Mouse (Mus musculus) liver, embryonic 11.5 days (tissue): ENCODE data around the gene Hnrnpab. TPM values are rescaled to one million over a fixed set of nuclear protein-coding genes. Genes with fewer than 3 reads are reported as not detected.

Experiments
- ATAC-seq: fragments of 200-750 bp; cut with Nextera tagmentation; replicated peaks from 2 replicates; pipeline ENCODE4 v1.8.0; 2017; ENCODE audit warnings: moderate number of reproducible peaks, mild to moderate bottlenecking, moderate TSS enrichment, moderate library complexity; ENCODE audit not compliant: low FRiP score
- DNase-seq: peaks from one replicate; pipeline ENCODE4 v3.0.0-alpha.2; 2017; ENCODE audit warnings: low spot score
- H3K27ac ChIP-seq: fragments of 300-500 bp; sonication (generic); 2 replicates; pipeline ENCODE4 v1.5.1; 2014; ENCODE audit warnings: mild to moderate bottlenecking, low read depth, low read length, control low read depth
- H3K27me3 ChIP-seq: fragments of 300-500 bp; sonication (generic); replicated peaks from 2 replicates; pipeline ENCODE4 v1.6.1; 2014; ENCODE audit warnings: low read length, mixed read lengths; ENCODE audit not compliant: control insufficient read depth, insufficient read depth
- H3K36me3 ChIP-seq: fragments of 300-500 bp; sonication (generic); 2 replicates; pipeline ENCODE4 v1.6.1; 2014; ENCODE audit warnings: mild to moderate bottlenecking, low read length, moderate library complexity, mixed read lengths; ENCODE audit not compliant: control insufficient read depth, insufficient read depth
- H3K4me1 ChIP-seq: fragments of 300-500 bp; sonication (generic); replicated peaks from 2 replicates; pipeline ENCODE4 v1.6.1; 2014; ENCODE audit warnings: low read length, mixed read lengths; ENCODE audit not compliant: control insufficient read depth, insufficient read depth
- H3K4me2 ChIP-seq: fragments of 300-500 bp; sonication (generic); 2 replicates; pipeline ENCODE4 v1.6.1; 2014; ENCODE audit warnings: mild to moderate bottlenecking, control low read depth, moderate library complexity
- H3K4me3 ChIP-seq: fragments of 300-500 bp; sonication (generic); 2 replicates; pipeline ENCODE4 v1.5.1; 2014; ENCODE audit warnings: low read depth, low read length, control low read depth
- H3K9ac ChIP-seq: fragments of 300-500 bp; sonication (generic); 2 replicates; pipeline ENCODE4 v1.6.1; 2014; ENCODE audit warnings: low read depth, low read length, control low read depth
- H3K9me3 ChIP-seq: fragments of 300-500 bp; sonication (generic); 2 replicates; pipeline ENCODE4 v1.6.1; 2016; ENCODE audit warnings: low read length, inconsistent platforms, mixed read lengths; ENCODE audit not compliant: control insufficient read depth
- WGBS: fragments of 180-500 bp; shearing (Covaris S2); extraction: QIAGEN DNeasy Blood & Tissue Kit; methylation state at CpG from one replicate; pipeline ENCODE4 v1.1.7; 2014; 5-methylcytosine and 5-hydroxymethylcytosine counted together
- polyA plus RNA-seq: library from polyadenylated mRNA; unstranded; fragments of >200 nt; fragmentation: Nextera tagmentation; extraction: Ambion mirVana; gene quantifications from 2 replicates; pipeline ENCODE4 v1.2.1, GENCODE M21; 2014

The Hnrnpab gene
- polyA plus RNA-seq = 552 and 577 TPM in 2 replicates

- WGBS = under 1% methylated on average over 91 of the region's 91 CpGs
Observed at GRCm38 (mm10) chr11:51606447-51607095, at the start of gene Hnrnpab. Gene Hnrnpab, minus strand, starts transcription at chr11:51606847.

GRCm38 (mm10) chr11:51654891-51655290 lies 48.2 kb upstream of the Hnrnpab start:
- no peak overlapping the region for H3K4me3 ChIP-seq
- peaks cover 5% of the 10 kb centered on the region for H3K27me3 ChIP-seq
- H3K9me3 ChIP-seq = no peaks in the 10 kb centered on the region
- no peak overlapping the region for H3K4me2 ChIP-seq
- WGBS = 88% methylated on average over 3 of the region's 3 CpGs
- peaks cover 5% of the 10 kb centered on the region for H3K4me1 ChIP-seq
- no peak overlapping the region for H3K9ac ChIP-seq
- no peak overlapping the region for H3K27ac ChIP-seq
- no peaks in the 10 kb centered on the region for H3K36me3 ChIP-seq
- no peak for ATAC-seq
- DNase-seq = no peak

More at GRCm38 (mm10) chr11:51606447-51607095, at the start of gene Hnrnpab:
- peak within 1 kb of the TSS; percentile 94 for H3K4me2 ChIP-seq
- H3K9ac ChIP-seq = peak within 1 kb of the TSS; percentile 97
- peaks cover 43% of the 10 kb centered on the region for H3K4me1 ChIP-seq
- DNase-seq (peak; percentile 97), ATAC-seq (peak; percentile 87)
- H3K4me3 ChIP-seq = peak within 1 kb of the TSS; percentile 92
- H3K27me3 ChIP-seq = no peaks in the 10 kb centered on the region
- no peaks in the 10 kb centered on the region for H3K9me3 ChIP-seq
- peak within 1 kb of the TSS; percentile 98 for H3K27ac ChIP-seq
- H3K36me3 ChIP-seq = peaks cover 38% of the 10 kb centered on the region

DNA sequence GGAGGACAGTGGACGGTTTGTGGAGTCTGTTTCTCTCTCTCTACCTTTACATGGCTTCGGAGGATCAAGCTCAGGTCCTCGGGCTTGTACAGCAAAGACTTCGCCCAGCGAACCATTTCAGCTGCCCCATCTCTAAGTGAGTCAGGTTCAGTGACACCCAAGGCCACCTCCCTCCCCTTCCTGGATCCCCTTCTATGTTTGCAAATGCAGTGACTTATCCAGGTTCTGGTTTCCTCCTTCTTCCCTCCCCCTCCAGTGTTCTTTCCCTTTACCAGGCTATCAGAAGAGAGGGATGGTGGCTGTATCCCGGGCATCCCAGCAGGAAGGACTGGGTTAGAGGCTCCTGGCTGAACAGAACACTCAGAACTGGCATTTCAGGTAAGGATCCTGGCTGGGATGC lies 47.1 kb upstream of the Hnrnpab start:
- 75% methylated on average over 6 of the region's 6 CpGs for whole genome bisulfite sequencing
- H3K4me2 ChIP-seq = no peak overlapping the region
- no peak for DNase-seq
- peaks cover 7% of the 10 kb centered on the region for H3K4me1 ChIP-seq
- H3K4me3 ChIP-seq = no peak overlapping the region
- peaks cover 16% of the 10 kb centered on the region for H3K27me3 ChIP-seq
- H3K9me3 ChIP-seq = no peaks in the 10 kb centered on the region
- H3K9ac ChIP-seq = no peak overlapping the region
- no peak overlapping the region for H3K27ac ChIP-seq
- H3K36me3 ChIP-seq = no peaks in the 10 kb centered on the region
- no peak for ATAC-seq

DNA sequence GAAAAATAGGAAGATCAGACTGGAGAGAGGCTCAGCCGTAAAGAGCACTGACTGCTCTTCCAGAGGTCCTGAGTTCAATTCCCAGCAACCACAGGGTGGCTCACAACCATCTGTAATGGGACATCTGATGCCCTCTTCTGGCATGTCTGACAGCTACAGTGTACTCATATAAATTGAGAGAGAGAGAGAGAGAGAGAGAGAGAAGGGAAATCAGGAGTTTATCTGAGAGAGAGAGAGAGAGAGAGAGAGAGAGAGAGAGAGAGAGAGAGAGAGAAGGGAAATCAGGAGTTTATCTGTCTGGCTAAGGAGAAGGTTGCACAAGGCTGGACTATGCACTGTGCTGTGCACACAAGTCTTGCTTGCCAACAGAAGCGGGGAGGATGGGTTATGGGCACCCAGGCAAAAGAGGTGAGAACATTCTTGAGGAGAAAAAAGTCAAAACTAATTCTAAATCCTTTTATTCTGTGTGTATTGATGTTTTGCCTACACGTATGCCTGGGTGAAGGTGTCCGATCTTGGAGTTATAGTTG lies 46.3 kb upstream of the Hnrnpab start:
- H3K9ac ChIP-seq = no peak overlapping the region
- H3K27me3 ChIP-seq = peaks cover 16% of the 10 kb centered on the region
- peaks cover 7% of the 10 kb centered on the region for H3K4me1 ChIP-seq
- H3K27ac ChIP-seq = no peak overlapping the region
- DNase-seq (no peak), ATAC-seq (no peak)
- H3K9me3 ChIP-seq = no peaks in the 10 kb centered on the region
- H3K4me3 ChIP-seq = no peak overlapping the region
- no peaks in the 10 kb centered on the region for H3K36me3 ChIP-seq
- 89% methylated on average over 4 of the region's 4 CpGs for WGBS
- H3K4me2 ChIP-seq = no peak overlapping the region

GRCm38 (mm10) chr11:51650691-51651515 lies 44.3 kb upstream of the Hnrnpab start, which contains the start of the genes N4bp3 and D930048N14Rik:
Gene N4bp3, minus strand, starts transcription at chr11:51650842.
Gene D930048N14Rik, plus strand, starts transcription at chr11:51650954.
- no peak within 1 kb of the TSS for H3K27ac ChIP-seq
- 2% methylated on average over 69 of the region's 70 CpGs for WGBS

GRCm38 (mm10) chr11:51650261-51650660 lies 43.6 kb upstream of the Hnrnpab start:
- WGBS = under 1% methylated on average over 30 of the region's 30 CpGs

More at GRCm38 (mm10) chr11:51650691-51651515, 44.3 kb upstream of the Hnrnpab start, which contains the start of the genes N4bp3 and D930048N14Rik:
- Histone ChIP-seq H3K9ac (peak within 1 kb of the TSS; percentile 11), H3K9me3 (no peaks in the 10 kb centered on the region), H3K4me2 (peak within 1 kb of the TSS; percentile 91), H3K4me3 (peak within 1 kb of the TSS; percentile 50), H3K36me3 (no peaks in the 10 kb centered on the region), H3K4me1 (peaks cover 13% of the 10 kb centered on the region), H3K27me3 (peaks cover 16% of the 10 kb centered on the region)
- peak; percentile 72 for ATAC-seq
- DNase-seq = peak; percentile 80

GRCm38 (mm10) chr11:51649889-51650199 lies 43.2 kb upstream of the Hnrnpab start:
- peak; percentile 14; the same call in 1 of the 2 replicates for ATAC-seq
- H3K9me3 ChIP-seq = no peaks in the 10 kb centered on the region
- DNase-seq = peak; percentile 55
- peak overlapping the region; percentile 91 for H3K4me2 ChIP-seq
- no peak overlapping the region for H3K27ac ChIP-seq
- H3K36me3 ChIP-seq = peaks cover 3% of the 10 kb centered on the region; the same call in 1 of the 2 replicates
- WGBS = 2% methylated on average over 7 of the region's 7 CpGs
- H3K4me1 ChIP-seq = peaks cover 13% of the 10 kb centered on the region
- H3K27me3 ChIP-seq = peaks cover 16% of the 10 kb centered on the region
- H3K4me3 ChIP-seq = peak overlapping the region; percentile 50
- peak overlapping the region; percentile 11; the same call in 1 of the 2 replicates for H3K9ac ChIP-seq

More at GRCm38 (mm10) chr11:51650261-51650660, 43.6 kb upstream of the Hnrnpab start:
- no peaks in the 10 kb centered on the region for H3K9me3 ChIP-seq
- H3K9ac ChIP-seq = peak overlapping the region; percentile 11
- H3K27me3 ChIP-seq = peaks cover 16% of the 10 kb centered on the region
- ATAC-seq (peak; percentile 24; the same call in 1 of the 2 replicates), DNase-seq (no peak)
- peak overlapping the region; percentile 91 for H3K4me2 ChIP-seq
- H3K36me3 ChIP-seq = peaks cover 3% of the 10 kb centered on the region; the same call in 1 of the 2 replicates
- H3K27ac ChIP-seq = no peak overlapping the region
- peak overlapping the region; percentile 50 for H3K4me3 ChIP-seq
- peaks cover 13% of the 10 kb centered on the region for H3K4me1 ChIP-seq

GRCm38 (mm10) chr11:51649111-51649888 lies 42.7 kb upstream of the Hnrnpab start:
- peak overlapping the region; percentile 50 for H3K4me3 ChIP-seq
- ATAC-seq (peak; percentile 21; the same call in 1 of the 2 replicates), DNase-seq (no peak)
- H3K27me3 ChIP-seq = peaks cover 16% of the 10 kb centered on the region
- no peaks in the 10 kb centered on the region for H3K9me3 ChIP-seq
- peaks cover 13% of the 10 kb centered on the region for H3K4me1 ChIP-seq
- peak overlapping the region; percentile 91 for H3K4me2 ChIP-seq
- H3K36me3 ChIP-seq = peaks cover 6% of the 10 kb centered on the region
- no peak overlapping the region for H3K27ac ChIP-seq
- 33% methylated on average over 11 of the region's 11 CpGs for WGBS
- H3K9ac ChIP-seq = no peak overlapping the region
